Mouse (Mus musculus) E14TG2a.4 (cell line): Measurements from ENCODE around the gene Ern1.
A peak's percentile ranks its signal among the peaks of the same experiment; 100 is the strongest.
"Not testable (repeated sequence)": the region's sequence is repeated elsewhere in the genome, so short reads cannot be mapped to it uniquely, and the experiment has no call there.

Experiments used
- H3K27me3 ChIP-seq: 2 replicates; pipeline ENCODE4 v1.6.1; 2014; ENCODE audit warnings: low read length, control low read depth; ENCODE audit not compliant: insufficient read depth
- H3K36me3 ChIP-seq: 2 replicates; pipeline ENCODE4 v1.6.1; 2014; ENCODE audit warnings: low read length, control low read depth; ENCODE audit not compliant: insufficient read depth
- H3K4me1 ChIP-seq: replicated peaks from 2 replicates; pipeline ENCODE4 v1.6.1; 2014; ENCODE audit warnings: low read depth, low read length, control low read depth
- H3K4me3 ChIP-seq: replicated peaks from 2 replicates; pipeline ENCODE4 v1.5.1; 2014; ENCODE audit warnings: mild to moderate bottlenecking, low read length
- H3K9me3 ChIP-seq: 2 replicates; pipeline ENCODE4 v1.6.1; 2014; ENCODE audit warnings: low read length, control low read depth
- CTCF ChIP-seq: conservative IDR thresholded peaks from 2 replicates; pipeline ENCODE4 v1.5.1; 2014; ENCODE audit warnings: low read length
- NANOG ChIP-seq: IDR thresholded peaks from 2 replicates; pipeline ENCODE4 v1.6.1; 2014; ENCODE audit warnings: borderline replicate concordance, low read length, mixed read lengths
- POU5F1 ChIP-seq: IDR thresholded peaks from 2 replicates; pipeline ENCODE4 v1.6.1; 2014; ENCODE audit warnings: low read length, borderline replicate concordance

The Ern1 gene

DNA sequence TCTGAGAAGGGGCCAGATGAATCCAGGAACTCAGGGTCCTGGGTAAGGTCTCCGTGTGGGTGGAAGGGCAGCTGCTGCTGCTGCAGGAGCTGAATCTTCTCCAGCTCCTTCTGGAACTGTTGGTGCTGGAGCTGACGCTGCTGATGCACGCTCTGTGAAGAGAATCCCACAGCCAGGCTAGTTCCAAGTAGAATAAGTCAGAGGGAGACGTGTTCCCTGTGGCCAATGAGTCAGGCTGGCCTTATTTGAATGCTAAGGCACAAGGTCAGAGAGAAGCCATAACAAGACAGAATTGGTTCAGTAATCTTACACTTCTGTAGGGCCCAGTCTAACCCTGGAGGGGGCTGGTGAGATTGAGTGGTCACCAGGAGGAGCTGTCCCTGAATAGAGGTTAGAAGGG is 77.6 kb downstream of the Ern1 start:
- H3K4me1 ChIP-seq, result peaks cover 16% of the 10 kb centered on the region
- H3K36me3 ChIP-seq, result peaks cover 54% of the 10 kb centered on the region
- no peak overlapping the region for H3K4me3 ChIP-seq
- no peaks in the 10 kb centered on the region for H3K9me3 ChIP-seq
- TF ChIP-seq NANOG (no peak), CTCF (no peak), POU5F1 (no peak)
- H3K27me3 ChIP-seq, result no peaks in the 10 kb centered on the region

DNA sequence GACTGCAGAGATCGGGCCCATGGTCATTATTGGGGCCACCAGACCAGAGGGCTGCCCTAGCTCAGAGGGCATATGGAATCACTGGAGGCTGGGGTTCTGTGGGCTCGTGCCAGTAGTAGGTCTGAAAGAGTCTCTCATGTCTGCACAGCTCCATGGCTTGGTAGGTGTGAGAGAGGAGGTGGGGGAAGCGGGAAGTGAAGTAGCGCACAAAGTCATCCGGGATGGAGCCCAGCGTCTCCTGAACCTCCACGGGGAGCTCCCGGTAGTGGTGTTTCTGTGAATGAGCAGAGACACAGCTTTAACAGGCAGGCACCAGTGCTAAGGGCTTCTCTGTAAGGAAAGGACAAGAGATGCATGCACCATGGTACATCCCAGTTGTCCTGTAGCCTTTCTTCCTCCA is 89.2 kb downstream of the Ern1 start:
- Histone ChIP-seq H3K27me3 (no peaks in the 10 kb centered on the region), H3K36me3 (peaks cover 48% of the 10 kb centered on the region), H3K4me3 (no peak overlapping the region), H3K4me1 (peaks cover 3% of the 10 kb centered on the region), H3K9me3 (no peaks in the 10 kb centered on the region)
- no peak for TF ChIP-seq NANOG
- no peak for TF ChIP-seq POU5F1
- no peak for TF ChIP-seq CTCF

DNA sequence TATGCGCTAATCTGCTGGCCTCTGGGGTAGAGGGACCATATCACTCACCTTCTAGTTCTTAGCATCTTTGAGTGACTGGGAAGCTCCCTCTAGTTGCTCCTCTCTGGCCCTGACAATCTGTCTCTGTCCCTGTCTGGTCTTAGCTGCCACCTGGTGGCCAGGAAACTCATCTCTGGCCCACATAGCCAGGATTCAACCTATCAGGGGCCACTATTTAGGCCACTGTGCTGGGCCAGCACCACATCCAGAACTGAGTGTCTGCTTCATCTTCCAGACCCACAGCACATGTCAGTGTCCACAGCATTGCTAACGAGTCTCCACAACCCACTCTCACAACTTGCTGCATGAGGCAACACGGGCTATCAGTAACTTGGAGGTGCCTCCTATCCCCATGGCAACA is 90.0 kb downstream of the Ern1 start:
- Histone ChIP-seq H3K4me3 (no peak overlapping the region), H3K36me3 (peaks cover 41% of the 10 kb centered on the region)

DNA sequence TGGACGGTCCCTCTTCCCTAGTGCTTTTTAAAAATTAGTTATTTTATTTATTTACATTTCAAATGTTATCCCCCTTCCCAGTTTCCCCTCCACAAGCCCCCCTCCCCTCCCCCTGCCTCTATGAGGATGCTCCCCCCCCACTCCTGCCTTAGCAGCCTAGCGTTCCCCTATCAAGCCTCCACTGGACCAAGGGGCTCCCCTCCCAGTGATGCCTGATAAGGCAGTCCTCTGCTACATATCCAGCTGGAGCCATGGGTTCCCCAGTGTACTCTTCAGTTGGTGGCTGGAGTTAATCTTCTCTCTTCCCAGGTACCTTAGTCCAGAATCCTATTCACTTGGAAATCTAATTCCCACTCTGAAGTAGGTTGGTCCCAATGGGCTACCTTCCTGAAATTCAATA is 93.6 kb downstream of the Ern1 start:
- H3K4me3 ChIP-seq, H3K9me3 ChIP-seq, H3K27me3 ChIP-seq: not testable (repeated sequence)
- H3K4me1 ChIP-seq, result peaks cover 18% of the 10 kb centered on the region
- peaks cover 21% of the 10 kb centered on the region for H3K36me3 ChIP-seq

More for the DNA sequence above, 90.0 kb downstream of the Ern1 start:
- no peaks in the 10 kb centered on the region for H3K27me3 ChIP-seq
- H3K4me1 ChIP-seq, result peaks cover 11% of the 10 kb centered on the region
- no peaks in the 10 kb centered on the region for H3K9me3 ChIP-seq
- TF ChIP-seq NANOG, result no peak
- TF ChIP-seq CTCF, result peak; percentile 26; the same call in 1 of the 2 replicates

DNA sequence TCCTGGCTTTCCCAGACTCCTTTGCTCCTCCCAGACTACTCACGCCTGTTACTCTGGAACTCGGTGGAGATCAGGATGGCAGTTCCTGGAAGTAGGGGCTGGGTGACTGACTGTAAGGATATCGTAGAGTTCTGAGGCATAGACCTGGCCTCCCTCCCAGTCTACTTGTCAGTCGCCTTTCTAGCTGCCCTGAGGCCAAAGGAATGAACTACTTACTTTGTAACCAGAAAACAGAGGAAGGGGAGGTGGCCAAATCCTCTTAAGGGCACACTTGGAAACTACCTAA is 94.4 kb downstream of the Ern1 start:
- Histone ChIP-seq H3K27me3 (no peaks in the 10 kb centered on the region), H3K4me1 (peaks cover 18% of the 10 kb centered on the region), H3K9me3 (no peaks in the 10 kb centered on the region), H3K36me3 (peaks cover 13% of the 10 kb centered on the region), H3K4me3 (no peak overlapping the region)
- no peak for TF ChIP-seq NANOG
- no peak for TF ChIP-seq CTCF

DNA sequence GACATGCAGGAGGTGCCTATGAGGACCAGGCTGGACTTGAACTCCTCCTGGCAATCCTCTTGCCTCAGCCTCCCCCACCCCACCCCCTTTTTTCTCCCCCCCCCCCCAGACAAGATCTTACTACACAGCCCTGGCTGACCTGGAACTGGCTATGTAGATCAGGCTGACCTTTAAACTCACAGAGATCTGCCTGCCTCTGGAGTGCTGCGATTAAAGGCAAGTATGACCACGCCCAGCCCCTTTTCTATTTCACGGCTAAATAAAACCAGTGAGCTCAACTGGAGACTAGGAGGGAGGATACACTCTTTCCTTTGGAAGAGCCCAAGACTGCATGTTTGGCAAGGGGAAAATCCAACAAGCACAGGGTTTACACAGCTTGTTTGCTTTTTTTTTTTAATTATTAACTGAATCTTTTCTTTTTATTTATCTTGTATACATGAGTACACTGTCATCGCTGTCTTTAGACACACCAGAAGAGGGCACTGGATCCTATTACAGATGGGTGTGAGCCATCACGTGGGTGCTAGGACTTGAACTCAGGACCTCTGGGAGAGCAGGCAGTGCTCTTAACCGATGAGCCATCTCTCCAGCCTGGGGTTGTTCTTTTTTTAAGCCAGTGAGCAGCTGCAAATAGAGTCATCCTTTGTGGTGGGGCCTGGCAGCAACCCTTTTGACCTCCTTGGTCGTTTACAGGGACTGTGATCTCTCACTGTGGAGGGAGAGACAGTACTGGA is 94.9 kb downstream of the Ern1 start:
- Histone ChIP-seq H3K36me3 (peaks cover 8% of the 10 kb centered on the region; the same call in 1 of the 2 replicates), H3K9me3 (no peaks in the 10 kb centered on the region), H3K4me1 (peaks cover 24% of the 10 kb centered on the region), H3K4me3 (no peak overlapping the region), H3K27me3 (no peaks in the 10 kb centered on the region)
- no peak for TF ChIP-seq NANOG
- TF ChIP-seq CTCF, result no peak
- TF ChIP-seq POU5F1, result no peak

DNA sequence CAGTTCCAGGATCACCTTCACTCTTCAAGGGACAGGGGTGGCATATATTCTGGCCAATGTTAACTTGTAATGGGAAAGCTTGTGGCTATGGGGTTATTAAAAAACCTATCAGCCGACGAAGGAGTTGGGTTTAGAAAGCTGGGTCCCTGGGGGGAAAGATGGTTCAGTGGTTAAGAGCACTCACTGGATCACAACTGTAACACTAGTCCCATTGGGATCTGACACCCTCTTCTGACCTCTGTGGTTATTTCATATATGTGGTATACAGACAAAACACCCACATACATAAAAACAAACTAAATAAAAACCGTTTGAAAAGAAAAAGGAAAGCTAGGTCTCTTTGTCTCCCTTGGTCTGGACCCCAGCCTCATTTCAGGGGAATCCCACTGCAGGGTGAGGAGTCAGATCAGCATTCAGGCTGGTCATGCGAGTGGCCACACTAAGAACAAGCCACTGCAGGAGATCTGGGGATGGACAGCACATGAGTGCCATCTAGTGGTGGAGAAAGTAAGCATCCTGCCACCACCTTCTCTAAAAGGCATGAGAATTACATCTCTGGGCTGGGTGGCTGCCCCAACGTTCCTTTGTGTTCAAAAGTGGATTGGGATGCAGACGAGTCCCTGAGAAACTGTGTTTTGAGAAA is 96.0 kb downstream of the Ern1 start:
- H3K4me3 ChIP-seq, result no peak overlapping the region
- H3K27me3 ChIP-seq, result no peaks in the 10 kb centered on the region
- TF ChIP-seq NANOG (no peak), CTCF (peak; percentile 78), POU5F1 (no peak)
- no peaks in the 10 kb centered on the region for H3K9me3 ChIP-seq
- H3K36me3 ChIP-seq, result 0 out of 2 replicates have a peak, but pooled peaks cover 2% of the 10 kb centered on the region
- H3K4me1 ChIP-seq, result peaks cover 29% of the 10 kb centered on the region

DNA sequence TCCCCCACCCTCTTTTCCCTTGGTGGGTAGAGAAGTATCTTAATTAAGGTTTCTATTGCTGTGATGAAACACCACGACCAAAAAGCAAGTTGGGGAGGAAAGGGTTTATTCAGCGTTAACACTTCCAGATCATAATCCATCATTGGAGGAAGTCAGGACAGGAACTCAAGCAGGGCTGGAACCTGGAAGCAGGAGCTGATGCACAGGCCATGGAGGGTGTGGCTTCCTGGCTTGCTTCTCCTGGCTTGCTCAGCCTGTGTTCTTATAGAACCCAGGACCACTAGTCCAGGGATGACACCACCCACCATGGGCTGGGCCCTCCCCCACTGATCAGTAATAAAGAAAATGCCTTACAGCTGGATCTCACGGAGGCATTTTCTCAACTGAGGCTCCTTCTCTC is 96.9 kb downstream of the Ern1 start:
- no peaks in the 10 kb centered on the region for H3K9me3 ChIP-seq
- peaks cover 29% of the 10 kb centered on the region for H3K4me1 ChIP-seq
- H3K36me3 ChIP-seq, result no peaks in the 10 kb centered on the region
- no peaks in the 10 kb centered on the region for H3K27me3 ChIP-seq
- no peak overlapping the region for H3K4me3 ChIP-seq
- no peak for TF ChIP-seq POU5F1
- TF ChIP-seq CTCF, result no peak
- TF ChIP-seq NANOG, result no peak

DNA sequence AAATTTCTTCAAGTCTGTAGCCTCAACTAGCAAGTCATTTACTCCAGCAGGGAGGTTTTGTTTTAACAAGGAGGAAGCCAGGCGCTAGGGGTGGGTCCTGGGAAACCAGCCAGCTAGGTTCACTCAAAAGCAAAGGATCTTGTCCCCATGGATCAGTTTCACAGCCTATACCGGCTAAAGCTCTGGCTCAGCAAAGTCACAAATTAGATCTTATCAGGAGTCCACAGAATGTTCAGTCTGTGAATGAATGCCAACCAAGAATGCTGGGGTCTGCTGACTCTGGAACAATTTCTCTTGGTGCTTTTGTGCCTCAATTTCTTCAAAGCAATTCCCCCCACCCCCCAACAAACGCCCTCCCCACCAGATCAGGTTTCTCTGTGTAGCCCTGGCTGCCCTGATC is 98.0 kb downstream of the Ern1 start:
- H3K9me3 ChIP-seq, result no peaks in the 10 kb centered on the region
- TF ChIP-seq CTCF (no peak), NANOG (no peak), POU5F1 (no peak)
- no peaks in the 10 kb centered on the region for H3K36me3 ChIP-seq
- peaks cover 29% of the 10 kb centered on the region for H3K4me1 ChIP-seq
- no peaks in the 10 kb centered on the region for H3K27me3 ChIP-seq
- no peak overlapping the region for H3K4me3 ChIP-seq
